8 mouse cellular contexts compared by ENCODE assay signal in the genomic region with DNA sequence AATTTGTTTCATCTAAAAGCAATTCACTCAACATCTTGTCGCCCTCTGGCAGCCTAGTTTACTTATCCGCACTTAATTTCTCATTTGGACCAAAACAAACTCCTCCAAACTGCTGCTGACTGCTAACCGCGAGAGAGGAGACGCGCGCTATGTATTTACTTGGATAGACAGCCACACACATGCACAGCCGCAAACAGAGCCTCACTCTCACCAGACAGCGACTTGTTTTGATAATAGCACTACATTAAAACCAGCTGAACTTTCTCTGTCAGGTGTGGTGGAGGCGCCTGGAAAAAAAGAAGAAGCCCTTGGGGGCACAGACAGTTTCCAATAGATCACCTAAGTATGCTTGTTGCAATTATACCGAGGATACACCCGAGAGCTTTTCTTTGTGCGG. TPM values are rescaled to one million over a fixed set of nuclear protein-coding genes. Genes with fewer than 3 reads are reported as not detected.
DNase-seq lines count a peak whose midpoint lies in the region; ATAC-seq and TF ChIP-seq lines count a peak whose summit lies in the region.

No protein-coding gene starts in this region.

- H3K4me1 ChIP-seq in forebrain, embryonic 13.5 days = peaks cover 23% of the 10 kb centered on the region
- no peaks in the 10 kb centered on the region; the same call in 1 of the 2 replicates for H3K4me1 ChIP-seq in kidney, adult 2 months (ENCODE audit: control insufficient read depth, insufficient read depth, low read length)
- peaks cover 11% of the 10 kb centered on the region for H3K4me1 ChIP-seq in midbrain, embryonic 11.5 days (ENCODE audit: control insufficient read depth, insufficient read depth, low read length)

- H3K9ac ChIP-seq in forebrain, embryonic 13.5 days = peak overlapping the region; percentile 76
- H3K9ac ChIP-seq in midbrain, embryonic 11.5 days (ENCODE audit: low read length) = peak overlapping the region; percentile 4; the same call in 1 of the 2 replicates

- no peak for ATAC-seq in forebrain, embryonic 13.5 days
- ATAC-seq in midbrain, embryonic 11.5 days (ENCODE audit: low FRiP score) = peak; percentile 38
- no peak for ATAC-seq in erythroblast, adult 5-6 weeks (replicated peaks; ENCODE audit: low FRiP score, poor library complexity, severe bottlenecking)

- TF ChIP-seq CTCF in kidney, adult 2 months (conservative IDR thresholded peaks at IDR 0.05; ENCODE audit: insufficient read depth, insufficient read length, low read depth, low read length) = no peak

- WGBS in forebrain, embryonic 13.5 days = under 1% methylated on average over 13 of the region's 13 CpGs
- WGBS in kidney, adult 2 months = 3% methylated on average over 13 of the region's 13 CpGs
- WGBS in midbrain, embryonic 11.5 days = under 1% methylated on average over 13 of the region's 13 CpGs

- no peak for TF ChIP-seq POLR2A in kidney, adult 2 months (IDR thresholded peaks at IDR 0.05; ENCODE audit: low read depth, low read length)

- H3K9me3 ChIP-seq in forebrain, embryonic 13.5 days (replicated peaks) = no peaks in the 10 kb centered on the region
- no peaks in the 10 kb centered on the region for H3K9me3 ChIP-seq in midbrain, embryonic 11.5 days (ENCODE audit: control insufficient read depth, low read length)

- DNase-seq in right cerebral cortex, adult 2 months (ENCODE audit: low spot score in 2 of 2) = peak; percentile 26 to 36
- no peak for DNase-seq in right cerebral cortex, postnatal 25 days
- DNase-seq in kidney, adult 2 months = peak; percentile 46
- DNase-seq in midbrain, embryonic 11.5 days (ENCODE audit: low spot score, missing footprints) = peak; percentile 96
- DNase-seq in frontal cortex, postnatal 25 days (ENCODE audit: low spot score in 2 of 2) = no peak
- DNase-seq in thymus, postnatal 4 days = no peak

- peak overlapping the region; percentile 71 for H3K4me3 ChIP-seq in forebrain, embryonic 13.5 days
- peak overlapping the region; percentile 61 for H3K4me3 ChIP-seq in kidney, adult 2 months (ENCODE audit: insufficient read depth, low read depth, low read length)
- peak overlapping the region; percentile 78 for H3K4me3 ChIP-seq in midbrain, embryonic 11.5 days (ENCODE audit: low read depth, low read length)

- no peaks in the 10 kb centered on the region for H3K36me3 ChIP-seq in forebrain, embryonic 13.5 days (ENCODE audit: poor library complexity, severe bottlenecking)
- H3K36me3 ChIP-seq in kidney, adult 2 months (ENCODE audit: control insufficient read depth, insufficient read depth, low read length) = no peaks in the 10 kb centered on the region
- H3K36me3 ChIP-seq in midbrain, embryonic 11.5 days (ENCODE audit: control insufficient read depth, insufficient read depth, low read length) = no peaks in the 10 kb centered on the region

- peak overlapping the region; percentile 98 for H3K4me2 ChIP-seq in forebrain, embryonic 13.5 days
- peak overlapping the region; percentile 62 for H3K4me2 ChIP-seq in midbrain, embryonic 11.5 days

- H3K27ac ChIP-seq in forebrain, embryonic 13.5 days = peak overlapping the region; percentile 70
- peak overlapping the region; percentile 45 for H3K27ac ChIP-seq in kidney, adult 2 months (ENCODE audit: insufficient read depth, low read depth, low read length)
- H3K27ac ChIP-seq in midbrain, embryonic 11.5 days (ENCODE audit: low read depth, low read length) = peak overlapping the region; percentile 72

- H3K27me3 ChIP-seq in forebrain, embryonic 13.5 days = peaks cover 42% of the 10 kb centered on the region
- H3K27me3 ChIP-seq in kidney, adult 2 months (replicated peaks; ENCODE audit: control insufficient read depth, insufficient read depth, low read length) = no peaks in the 10 kb centered on the region
- H3K27me3 ChIP-seq in midbrain, embryonic 11.5 days (ENCODE audit: control insufficient read depth, insufficient read depth, low read length) = no peaks in the 10 kb centered on the region; the same call in 1 of the 2 replicates

RNA-seq across cellular contexts. Expression of a gene that starts 2.8 kb away (rescaled TPM):
- 8.9 and 11.2 TPM in 2 replicates for polyA plus RNA-seq in forebrain, embryonic 13.5 days (2015; fragmentation: Nextera tagmentation; extraction: Ambion mirVana)
- polyA plus RNA-seq in kidney, adult 2 months (2012; rRNA removed) = 1.8 and 1.9 TPM in 2 replicates
- polyA plus RNA-seq in midbrain, embryonic 11.5 days (2014; fragmentation: Nextera tagmentation; extraction: Ambion mirVana) = 7.0 and 8.6 TPM in 2 replicates
- total RNA-seq in erythroblast, adult 5-6 weeks (2015; ENCODE audit: low replicate concordance) = not detected in 2 replicates
- total RNA-seq in erythroblast, adult 5-6 weeks (2017; ENCODE audit: low replicate concordance) = under 0.01 TPM in 2 replicates

Comparison
In these comparisons a context has a peak if more than half of its experiments do, and no peak if none do; other contexts are left out.
1. DNase-seq: peak in right cerebral cortex, adult 2 months (2 of 2), kidney, adult 2 months (single experiment) and midbrain, embryonic 11.5 days (single experiment); none in right cerebral cortex, postnatal 25 days (single experiment), frontal cortex, postnatal 25 days (0 of 2) and thymus, postnatal 4 days (single experiment).
2. Peak in every context shown above with its lines, with median percentiles within 50 percentile points of each other: H3K27ac ChIP-seq and H3K4me3 ChIP-seq.